Mouse (Mus musculus) liver, embryonic 18 days (tissue): ENCODE data around the gene Ang4. TPM values are rescaled to one million over a fixed set of nuclear protein-coding genes. Genes with fewer than 3 reads are reported as not detected.

Source experiments
- polyA plus RNA-seq: library from polyadenylated mRNA; depleted of rRNA; stranded (reverse); fragments of >200 nt; gene quantifications from 2 replicates; pipeline ENCODE4 v1.2.3, GENCODE M21; 2012; rRNA removed

The Ang4 gene
- polyA plus RNA-seq, result not detected in 2 replicates

DNA sequence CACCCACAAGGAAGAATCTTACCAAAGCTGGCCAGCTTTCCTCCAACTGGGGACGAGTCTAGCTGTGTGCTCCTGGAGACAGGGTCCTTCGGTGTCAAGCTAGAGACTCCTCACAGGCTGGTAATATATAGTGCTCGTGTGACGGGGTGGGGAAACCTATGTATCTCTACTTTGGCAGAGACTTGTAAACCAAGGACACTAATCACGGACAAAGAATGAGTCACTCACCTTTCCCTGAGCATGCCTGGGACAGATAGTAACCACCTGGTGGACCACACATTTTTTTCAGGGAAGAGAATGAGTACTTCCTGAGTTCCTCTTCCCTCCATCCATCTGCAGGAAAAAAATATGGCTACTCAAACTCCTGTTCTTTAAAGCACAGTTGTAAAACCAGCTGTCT is at the start of gene Ang4:
Ang4 (minus strand) TSS at position 101 of the 400 bp plus-strand sequence.

DNA sequence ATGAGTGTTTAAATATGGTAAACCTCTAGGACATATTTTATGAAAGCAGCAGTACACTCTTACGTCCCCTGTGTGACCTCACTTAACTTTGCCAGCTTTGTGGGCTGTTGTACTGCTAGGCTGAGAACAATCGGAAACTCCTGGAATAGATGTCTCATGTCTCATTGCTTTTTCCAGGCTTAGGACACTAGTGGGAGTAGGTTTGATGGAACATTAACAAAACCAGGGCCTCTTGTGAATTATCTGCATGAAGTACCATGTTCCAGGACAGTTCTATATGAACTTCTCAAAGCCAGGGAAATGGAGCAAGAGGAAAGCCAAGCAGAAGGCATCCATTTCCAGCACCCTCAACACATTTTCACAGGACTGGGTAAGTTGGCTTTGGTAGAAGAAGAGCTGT is 26.4 kb upstream of the Ang4 start, which contains the start of gene AY358078:
AY358078 (plus strand) TSS at position 301 of the 400 bp plus-strand sequence.

DNA sequence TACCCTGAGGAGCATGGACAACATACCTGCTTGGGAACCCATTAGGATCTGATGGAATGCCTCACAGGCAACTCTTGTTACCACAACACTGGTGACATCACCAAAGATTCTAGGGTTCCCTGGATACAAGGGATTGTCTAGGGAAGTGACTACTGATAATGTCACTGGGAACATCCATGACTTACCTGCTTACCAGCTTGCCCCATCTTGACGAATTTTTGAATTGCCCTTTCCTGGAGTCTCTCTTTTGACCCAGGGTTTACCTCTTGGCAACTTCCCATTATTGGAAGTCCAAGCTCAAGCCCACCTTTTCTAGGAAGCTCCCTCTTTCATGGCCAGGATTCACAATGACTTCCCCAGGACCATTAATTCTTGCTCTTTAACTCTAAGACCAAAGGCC is 56.3 kb downstream of the Ang4 start, which contains the start of gene Gm5800:
Gm5800 (minus strand) TSS at position 101 of the 400 bp plus-strand sequence.

Other genes with a start within 250 kb of the Ang4 start
- 0.06 and 0.08 TPM in 2 replicates for gene Gm5622, start 220.8 kb downstream of the Ang4 start, polyA plus RNA-seq
- gene Gm17175, start 199.5 kb downstream of the Ang4 start, polyA plus RNA-seq, result not detected in 2 replicates
- gene Gm17174, start 181.5 kb downstream of the Ang4 start, polyA plus RNA-seq, result not detected in 2 replicates
- gene Gm17078, start 162.3 kb downstream of the Ang4 start, polyA plus RNA-seq, result not detected in 2 replicates
- not detected in 2 replicates for gene Gm4181, start 137.9 kb downstream of the Ang4 start, polyA plus RNA-seq
- gene Gm17079, start 78.1 kb downstream of the Ang4 start, polyA plus RNA-seq, result not detected in 2 replicates
- not detected in 2 replicates for gene Gm5800, start 56.4 kb downstream of the Ang4 start, polyA plus RNA-seq
- gene AY358078, start 26.5 kb upstream of the Ang4 start, polyA plus RNA-seq, result not detected in 2 replicates
- gene Ear6, start 80.1 kb upstream of the Ang4 start, polyA plus RNA-seq, result 39.5 and 62.9 TPM in 2 replicates
- gene Mettl17, start 111.3 kb upstream of the Ang4 start, polyA plus RNA-seq, result 13.0 and 15.1 TPM in 2 replicates
- 0.19 and 0.20 TPM in 2 replicates for gene Slc39a2, start 119.3 kb upstream of the Ang4 start, polyA plus RNA-seq
- gene Ndrg2, start 140.6 kb upstream of the Ang4 start, polyA plus RNA-seq, result 211 and 230 TPM in 2 replicates
- not detected in 2 replicates for gene Tppp2, start 144.8 kb upstream of the Ang4 start, polyA plus RNA-seq
- not detected in 2 replicates for gene Rnase13, start 149.2 kb upstream of the Ang4 start, polyA plus RNA-seq
- 8.0 and 9.8 TPM in 2 replicates for gene Arhgef40, start 211.1 kb upstream of the Ang4 start, polyA plus RNA-seq
- 0.07 and 0.16 TPM in 2 replicates for gene Tmem253, start 242.1 kb upstream of the Ang4 start, polyA plus RNA-seq
- 16.5 and 18.1 TPM in 2 replicates for gene Zfp219, start 247.1 kb upstream of the Ang4 start, polyA plus RNA-seq